Mouse (Mus musculus): ENCODE data around the gene Haus6.
"Not testable (repeated sequence)": the region's sequence is repeated elsewhere in the genome, so short reads cannot be mapped to it uniquely, and the experiment has no call there.

Haus6 gene

DNA sequence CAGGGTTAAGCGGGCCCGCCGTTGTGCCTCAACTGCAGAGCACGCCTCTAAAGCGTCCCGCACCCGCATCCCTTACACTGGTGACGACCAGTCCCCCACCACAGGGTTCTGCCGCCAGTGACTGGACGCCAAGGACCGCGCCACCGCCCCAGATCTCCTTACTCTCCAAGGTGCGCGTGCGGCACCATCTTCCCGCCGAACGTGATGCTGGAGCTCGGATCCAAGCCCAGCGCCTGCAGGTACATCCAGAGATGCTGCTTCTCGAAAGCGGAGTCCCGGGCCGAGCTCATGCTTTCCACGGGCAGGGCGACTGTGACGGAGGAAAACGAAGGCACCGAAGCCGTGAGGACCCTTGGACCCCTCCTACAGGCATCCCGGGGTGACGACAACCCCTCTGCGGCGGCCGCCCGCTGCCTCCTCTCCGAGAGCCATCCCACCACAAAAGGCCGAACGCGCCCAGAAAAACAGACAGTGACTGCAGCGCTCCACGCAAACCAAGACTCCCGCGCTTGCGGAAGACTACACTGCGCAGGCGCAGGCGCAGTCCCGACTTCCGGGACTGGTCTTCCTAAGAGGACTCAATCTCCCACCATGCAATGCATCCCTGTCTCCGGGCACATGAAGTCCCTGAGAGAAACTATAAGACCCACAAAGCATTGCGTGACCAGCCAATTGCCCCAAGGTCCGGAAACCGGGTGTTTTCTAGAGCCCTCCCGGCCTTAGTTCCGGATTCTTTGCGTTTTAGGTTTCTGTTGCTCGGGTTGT is at the start of gene Haus6:
Gene Haus6, minus strand, starts transcription at position 532 of the 765 bp plus-strand sequence.
- DNase-seq = peak; percentile 94 to 97

- no peak for DNase-seq
These were observed 45.3 kb upstream of the Haus6 start for GRCm38 (mm10) chr4:86657176-86657575.

GRCm38 (mm10) chr4:86656410-86656809 is 44.6 kb upstream of the Haus6 start:
- not testable (repeated sequence) for DNase-seq

DNA sequence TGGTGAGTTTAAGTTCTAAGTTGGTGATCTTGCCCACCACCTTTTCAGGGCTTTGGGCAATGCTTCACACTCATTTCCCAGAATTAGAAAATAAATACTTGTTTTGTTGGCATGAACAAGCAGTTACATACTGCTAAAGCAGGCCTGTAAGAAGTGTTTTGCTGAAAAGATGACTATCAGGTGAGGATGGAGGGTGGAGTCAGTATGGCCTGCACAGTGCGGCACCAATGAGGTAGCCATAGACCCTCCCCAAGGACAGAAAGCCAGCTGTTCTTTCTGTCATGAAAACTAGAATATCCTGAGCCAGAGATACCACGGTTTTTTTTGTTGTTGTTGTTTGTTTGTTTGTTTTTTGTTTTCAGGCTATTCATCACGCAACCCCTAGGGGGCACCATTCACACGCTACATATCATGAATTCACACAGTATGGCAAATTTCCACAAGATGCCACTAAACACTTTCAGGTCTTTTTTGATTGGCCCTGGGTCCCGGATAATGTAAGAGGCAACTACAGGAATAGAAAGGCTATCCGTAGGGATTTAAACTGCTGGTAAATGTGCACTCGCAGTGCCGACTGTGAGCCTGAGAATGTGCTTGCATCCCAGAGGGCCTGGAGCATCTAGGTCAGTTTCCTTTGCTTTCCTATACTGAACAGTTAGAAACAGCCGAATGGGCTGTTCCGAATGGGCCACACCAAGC is 40.0 kb upstream of the Haus6 start:
- peak; percentile 13 to 27 for DNase-seq

DNA sequence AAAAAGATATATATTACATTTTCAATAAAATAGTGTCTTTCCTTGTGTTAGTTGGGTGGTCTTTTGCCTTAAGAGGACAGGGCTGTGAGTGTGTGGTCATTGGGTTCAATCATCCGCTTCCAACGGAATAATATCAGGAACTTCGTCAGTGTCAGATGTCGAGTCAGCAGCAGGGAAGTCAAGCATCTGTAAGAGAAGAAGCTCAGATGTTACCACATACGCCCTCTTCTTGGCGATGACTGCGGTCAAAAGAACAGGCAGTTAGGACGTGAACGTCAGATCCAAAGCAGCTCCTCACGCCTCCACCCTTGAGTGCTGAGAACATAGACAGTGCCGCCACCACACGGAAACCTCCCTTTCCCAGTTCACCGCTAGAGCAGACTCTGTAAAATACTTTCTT is 36.5 kb upstream of the Haus6 start:
- DNase-seq = not testable (repeated sequence)

DNA sequence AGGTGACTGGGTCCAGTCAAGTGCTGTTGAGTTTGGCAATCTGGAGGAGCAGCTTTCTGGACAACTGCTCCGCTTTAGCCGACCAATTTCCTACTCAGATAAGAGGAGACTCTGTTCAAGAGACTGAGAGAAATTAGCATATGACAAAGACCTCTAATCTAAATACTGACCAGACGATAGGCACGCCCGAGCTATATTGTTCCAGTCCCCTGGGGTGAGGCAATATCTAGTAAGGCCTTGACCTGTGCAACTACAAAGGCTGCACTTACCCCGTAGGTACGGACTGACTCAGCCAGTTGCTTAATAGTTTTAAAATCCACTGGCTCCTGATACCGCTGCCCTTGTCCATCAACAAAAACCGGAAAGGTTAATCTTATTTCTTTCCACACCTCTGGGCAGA is 25.7 kb upstream of the Haus6 start:
- not testable (repeated sequence) for DNase-seq

DNA sequence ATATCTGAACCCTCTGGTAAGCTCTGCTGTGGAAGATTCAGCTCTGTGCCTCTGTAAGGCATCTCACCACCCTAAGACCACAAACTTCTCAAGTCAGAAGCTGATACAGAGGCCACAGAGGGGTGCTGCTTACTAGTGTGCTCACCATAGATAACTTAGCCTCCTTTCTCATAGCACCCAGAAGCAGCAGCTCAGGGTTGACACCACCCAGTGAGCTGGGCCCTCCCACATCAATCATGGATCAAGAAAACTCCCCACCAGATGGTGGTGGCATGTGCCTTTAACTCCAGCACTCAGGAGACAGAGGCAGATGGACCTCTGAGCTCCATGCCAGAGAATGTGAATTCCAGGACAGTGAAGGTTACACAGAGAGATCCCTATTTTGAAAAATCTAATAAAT is 23.0 kb upstream of the Haus6 start:
- not testable (repeated sequence) for DNase-seq

- not testable (repeated sequence) for DNase-seq
These were observed 22.5 kb upstream of the Haus6 start for GRCm38 (mm10) chr4:86634312-86634711.

DNA sequence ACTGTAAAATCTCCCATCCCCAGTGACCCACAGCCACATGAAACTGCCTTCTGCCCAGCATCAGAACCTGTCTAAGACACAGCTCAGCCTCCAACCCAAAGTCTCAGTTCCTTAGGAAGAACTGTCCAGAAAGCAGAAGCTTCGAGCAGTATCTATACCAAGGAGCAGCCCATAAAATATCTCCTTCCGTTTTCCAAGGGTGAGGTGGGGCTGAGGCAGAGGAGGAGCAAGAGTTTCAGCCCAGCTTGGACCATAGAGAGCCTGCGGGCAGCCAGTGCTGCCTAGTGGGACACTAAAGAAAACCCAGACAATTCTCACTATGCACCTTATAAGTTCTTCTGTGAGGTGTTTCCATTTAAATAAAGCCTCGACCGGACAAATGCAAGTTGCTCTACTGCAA is 20.7 kb upstream of the Haus6 start:
- not testable (repeated sequence) for DNase-seq

DNA sequence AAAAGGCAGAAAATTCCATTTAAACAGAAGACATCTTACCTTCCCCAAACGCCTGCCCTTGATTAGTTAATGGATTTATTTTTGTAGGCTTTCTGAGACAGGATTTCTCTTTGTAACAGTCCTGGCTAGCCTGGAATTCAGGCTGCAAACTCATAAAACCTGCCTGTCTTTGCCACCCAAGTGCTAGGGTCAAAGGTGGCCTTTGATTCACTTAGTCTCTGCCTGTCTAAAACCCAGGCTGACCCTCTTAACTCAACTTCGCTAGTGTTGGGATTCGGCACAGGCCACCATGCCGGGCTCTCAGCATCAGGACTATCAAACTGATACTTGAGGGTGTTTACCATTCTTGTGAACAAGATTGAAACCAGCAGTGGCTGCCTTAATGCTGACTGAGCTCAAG is 20.0 kb upstream of the Haus6 start:
- no peak for DNase-seq

GRCm38 (mm10) chr4:86626496-86626895 is 14.6 kb upstream of the Haus6 start:
- not testable (repeated sequence) for DNase-seq

- DNase-seq = no peak
These were observed 13.6 kb upstream of the Haus6 start for GRCm38 (mm10) chr4:86625463-86625862.

DNA sequence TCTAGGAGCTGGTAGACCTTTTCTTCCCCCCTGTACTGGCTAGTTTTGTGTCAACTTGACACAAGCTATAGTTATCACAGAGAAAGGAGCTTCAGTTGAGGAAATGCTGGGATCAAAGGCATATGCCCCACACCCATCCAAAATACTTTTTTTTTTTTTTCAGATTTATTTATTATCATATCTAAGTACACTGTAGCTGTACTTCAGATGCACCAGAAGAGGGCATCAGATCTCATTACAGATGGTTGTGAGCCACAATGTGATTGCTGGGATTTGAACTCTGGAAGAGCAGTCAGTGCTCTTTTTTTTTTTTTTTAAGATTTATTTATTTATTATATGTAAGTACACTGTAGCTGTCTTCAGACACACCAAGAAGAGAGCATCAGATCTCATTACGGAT is 10.7 kb upstream of the Haus6 start:
- not testable (repeated sequence) for DNase-seq

- no peak for DNase-seq
These were observed 10.3 kb upstream of the Haus6 start for GRCm38 (mm10) chr4:86622116-86622515.

- no peak for DNase-seq
These were observed 8.7 kb upstream of the Haus6 start for GRCm38 (mm10) chr4:86620506-86620905.

- no peak for DNase-seq
These were observed 400 bp upstream of the Haus6 start for GRCm38 (mm10) chr4:86612289-86612620.

DNA sequence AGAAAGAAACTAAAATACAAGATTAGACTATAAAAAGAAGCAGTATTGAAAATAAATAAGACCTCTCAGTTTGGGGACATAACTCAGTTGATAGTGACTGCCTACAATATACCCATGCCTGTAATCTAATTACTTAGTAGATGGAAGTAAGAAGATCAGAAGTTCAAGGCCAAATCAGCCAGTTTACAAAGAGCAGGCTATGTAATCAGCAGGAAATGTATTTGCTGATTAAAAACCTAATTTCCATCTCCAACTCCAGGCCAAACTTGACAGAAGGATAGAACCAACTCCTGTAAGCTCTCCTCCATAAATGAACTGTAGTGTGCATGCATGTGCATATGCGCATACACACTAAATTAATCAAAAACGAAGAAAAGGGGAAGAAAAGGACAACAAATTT is 20.6 kb downstream of the Haus6 start:
- DNase-seq = no peak

GRCm38 (mm10) chr4:86588236-86588635 is 23.6 kb downstream of the Haus6 start:
- DNase-seq = peak in 1 of 2 experiments; percentile 17

GRCm38 (mm10) chr4:86580591-86580990 is 31.3 kb downstream of the Haus6 start:
- DNase-seq = no peak

DNA sequence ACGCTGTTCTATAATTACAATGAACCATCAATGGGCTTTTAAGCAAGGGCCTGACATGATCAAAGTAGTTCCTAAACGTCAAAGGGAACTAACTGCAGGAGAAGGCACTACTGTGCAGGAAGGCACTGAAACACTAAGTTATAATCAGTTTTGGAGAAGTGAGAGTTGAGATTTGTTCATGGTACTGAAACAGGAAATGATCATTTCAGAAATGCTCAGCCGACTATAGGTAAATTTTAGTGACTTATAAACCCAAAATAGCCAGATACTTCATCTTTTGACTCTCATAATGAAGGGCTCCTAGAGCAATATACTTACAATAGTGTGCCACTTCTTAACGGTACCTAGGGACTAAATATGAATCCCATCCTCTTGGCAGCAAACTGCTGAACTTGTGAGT is 31.8 kb downstream of the Haus6 start:
- no peak for DNase-seq

DNA sequence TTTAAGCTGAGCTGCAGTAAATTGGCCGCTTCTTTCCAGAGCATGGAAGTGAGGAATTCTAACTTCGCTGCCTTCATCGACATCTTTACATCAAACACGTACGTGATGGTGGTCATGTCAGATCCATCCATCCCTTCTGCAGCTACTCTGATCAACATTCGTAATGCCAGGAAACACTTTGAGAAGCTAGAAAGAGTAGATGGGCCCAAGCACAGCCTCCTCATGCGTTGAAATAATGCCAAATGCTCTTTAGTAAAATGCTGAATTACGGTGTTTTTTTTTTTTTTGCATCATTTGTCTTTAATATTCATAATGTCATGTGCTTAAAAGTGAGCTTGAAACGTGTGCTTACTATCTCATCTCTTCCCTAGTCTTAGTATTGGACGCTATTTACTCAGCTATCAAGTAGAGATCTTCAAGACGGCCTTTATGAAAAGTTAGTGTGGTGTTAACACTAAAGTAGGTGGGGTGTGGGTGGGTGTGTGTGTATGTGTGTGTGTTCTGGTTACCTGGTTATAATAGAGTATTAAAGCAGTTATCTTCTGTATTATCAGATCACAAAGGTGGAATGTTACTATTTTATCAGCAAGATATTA is 35.1 kb downstream of the Haus6 start:
- DNase-seq = no peak

GRCm38 (mm10) chr4:86576120-86576541 is 35.7 kb downstream of the Haus6 start:
- peak in 1 of 2 experiments; percentile 29 for DNase-seq

DNA sequence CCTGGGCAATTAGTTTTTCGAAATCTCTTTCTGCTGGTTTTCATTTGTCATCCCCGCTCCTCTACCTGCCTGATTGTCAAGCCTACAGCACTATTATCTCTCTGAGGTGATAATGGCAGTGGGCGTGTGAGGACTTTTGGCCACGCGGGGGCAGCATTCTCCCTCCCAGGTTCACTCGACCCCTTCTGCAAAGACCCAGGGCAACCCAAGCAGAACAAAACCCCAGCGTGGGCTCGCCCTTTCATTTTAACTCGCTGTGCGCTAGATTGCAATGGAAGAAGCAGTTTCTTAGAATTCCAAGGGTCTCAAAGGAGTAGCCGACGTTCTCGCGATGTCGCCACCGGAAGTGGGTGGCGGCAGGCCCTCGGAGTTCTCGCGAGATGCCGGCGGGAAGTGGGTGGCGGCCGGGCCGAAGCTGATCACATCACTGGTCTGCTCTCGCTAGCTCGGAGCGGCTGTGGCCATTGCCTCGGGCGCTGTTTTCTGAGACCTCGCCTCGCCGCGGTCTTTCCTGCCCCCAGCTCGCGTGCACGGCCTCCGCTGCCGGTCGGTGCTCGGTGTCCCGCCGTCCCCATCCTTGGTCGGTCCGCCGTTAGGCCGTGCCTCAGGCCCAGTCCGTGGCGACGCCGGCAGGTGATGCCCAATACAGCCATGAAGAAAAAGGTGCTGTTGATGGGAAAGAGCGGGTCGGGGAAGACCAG is 36.4 kb downstream of the Haus6 start, which contains the start of gene Rraga:
Gene Rraga, plus strand, starts transcription at position 386 of the 701 bp plus-strand sequence.
- DNase-seq = peak; percentile 97 to 99
